Mouse (Mus musculus): ENCODE results near the gene Mettl8.

- no peak for TF ChIP-seq CTCF (IDR thresholded peaks at IDR 0.05; ENCODE audit: extremely low read depth, insufficient read depth, low read length)
- no peak for TF ChIP-seq POLR2A (IDR thresholded peaks at IDR 0.05; ENCODE audit: extremely low read depth, insufficient read depth, low read length)
Measured at GRCm38 (mm10) chr2:70998771-70999170, 56.6 kb downstream of the Mettl8 start.
